Mouse (Mus musculus): ENCODE data around the gene Rnf111. TPM values are rescaled to one million over a fixed set of nuclear protein-coding genes. Genes with fewer than 3 reads are reported as not detected.

Rnf111 gene
- polyA plus RNA-seq, 1 experiment from 2014 or later, result 28.8 TPM

- H3K9ac ChIP-seq (replicated peaks), result no peak overlapping the region
- H3K4me3 ChIP-seq (replicated peaks), result no peak overlapping the region
- H3K27me3 ChIP-seq (replicated peaks), result no peaks in the 10 kb centered on the region
- 0 out of 2 replicates have a peak overlapping the region, but pooled peaks have one; percentile 13 for H3K4me2 ChIP-seq
- H3K36me3 ChIP-seq, result no peaks in the 10 kb centered on the region
- H3K27ac ChIP-seq (replicated peaks), result no peak overlapping the region
- peaks cover 7% of the 10 kb centered on the region for H3K4me1 ChIP-seq
- no peak for ATAC-seq (ENCODE audit: low FRiP score)
- WGBS, result 74% methylated on average over 12 of the region's 12 CpGs
- H3K9me3 ChIP-seq (replicated peaks), result no peaks in the 10 kb centered on the region
Measured at GRCm38 (mm10) chr9:70391660-70392562, 111.6 kb downstream of the Rnf111 start.

DNA sequence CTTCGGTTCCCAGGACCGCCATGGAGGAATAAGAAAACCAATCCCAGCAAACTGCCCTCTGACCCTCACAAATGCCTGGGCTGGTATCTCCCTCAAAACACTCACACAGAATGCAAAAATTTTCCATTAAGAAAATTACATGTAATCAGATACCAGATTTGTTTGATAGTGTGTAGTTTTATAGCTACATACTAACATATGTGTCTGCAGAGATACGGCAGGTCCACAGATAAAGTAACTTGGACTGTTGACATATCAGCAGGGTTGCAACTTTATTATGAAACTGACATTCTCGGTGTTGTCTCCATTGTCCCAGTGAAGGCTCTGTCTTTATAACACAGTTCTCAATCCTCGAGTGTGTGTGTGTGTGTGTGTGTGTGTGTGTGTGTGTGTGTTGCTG is 112.5 kb downstream of the Rnf111 start:
- H3K27me3 ChIP-seq (replicated peaks), result no peaks in the 10 kb centered on the region
- no peak overlapping the region for H3K27ac ChIP-seq (replicated peaks)
- H3K4me3 ChIP-seq (replicated peaks), result no peak overlapping the region
- H3K4me1 ChIP-seq, result peaks cover 7% of the 10 kb centered on the region
- no peak overlapping the region for H3K9ac ChIP-seq (replicated peaks)
- 89% methylated on average over 5 of the region's 5 CpGs for WGBS
- no peak for ATAC-seq (ENCODE audit: low FRiP score)
- H3K36me3 ChIP-seq, result no peaks in the 10 kb centered on the region
- no peak overlapping the region for H3K4me2 ChIP-seq
- H3K9me3 ChIP-seq (replicated peaks), result no peaks in the 10 kb centered on the region

- WGBS, result 91% methylated on average over 3 of the region's 3 CpGs
- H3K4me3 ChIP-seq (replicated peaks), result no peak overlapping the region
Measured at GRCm38 (mm10) chr9:70389548-70389947, 114.0 kb downstream of the Rnf111 start.

GRCm38 (mm10) chr9:70387410-70388119 is 116.0 kb downstream of the Rnf111 start:
- ATAC-seq (ENCODE audit: low FRiP score), result no peak
- Histone ChIP-seq H3K9ac (replicated peaks) (no peak overlapping the region), H3K4me1 (peaks cover 7% of the 10 kb centered on the region), H3K27me3 (replicated peaks) (no peaks in the 10 kb centered on the region), H3K4me3 (replicated peaks) (no peak overlapping the region), H3K4me2 (no peak overlapping the region), H3K27ac (replicated peaks) (no peak overlapping the region), H3K36me3 (no peaks in the 10 kb centered on the region), H3K9me3 (replicated peaks) (no peaks in the 10 kb centered on the region)
- 94% methylated on average over 4 of the region's 4 CpGs for WGBS

More at GRCm38 (mm10) chr9:70389548-70389947, 114.0 kb downstream of the Rnf111 start:
- Histone ChIP-seq H3K27ac (replicated peaks) (no peak overlapping the region), H3K4me2 (no peak overlapping the region), H3K27me3 (replicated peaks) (no peaks in the 10 kb centered on the region), H3K9me3 (replicated peaks) (no peaks in the 10 kb centered on the region), H3K9ac (replicated peaks) (no peak overlapping the region), H3K36me3 (no peaks in the 10 kb centered on the region), H3K4me1 (peaks cover 7% of the 10 kb centered on the region)
- no peak for ATAC-seq (ENCODE audit: low FRiP score)

DNA sequence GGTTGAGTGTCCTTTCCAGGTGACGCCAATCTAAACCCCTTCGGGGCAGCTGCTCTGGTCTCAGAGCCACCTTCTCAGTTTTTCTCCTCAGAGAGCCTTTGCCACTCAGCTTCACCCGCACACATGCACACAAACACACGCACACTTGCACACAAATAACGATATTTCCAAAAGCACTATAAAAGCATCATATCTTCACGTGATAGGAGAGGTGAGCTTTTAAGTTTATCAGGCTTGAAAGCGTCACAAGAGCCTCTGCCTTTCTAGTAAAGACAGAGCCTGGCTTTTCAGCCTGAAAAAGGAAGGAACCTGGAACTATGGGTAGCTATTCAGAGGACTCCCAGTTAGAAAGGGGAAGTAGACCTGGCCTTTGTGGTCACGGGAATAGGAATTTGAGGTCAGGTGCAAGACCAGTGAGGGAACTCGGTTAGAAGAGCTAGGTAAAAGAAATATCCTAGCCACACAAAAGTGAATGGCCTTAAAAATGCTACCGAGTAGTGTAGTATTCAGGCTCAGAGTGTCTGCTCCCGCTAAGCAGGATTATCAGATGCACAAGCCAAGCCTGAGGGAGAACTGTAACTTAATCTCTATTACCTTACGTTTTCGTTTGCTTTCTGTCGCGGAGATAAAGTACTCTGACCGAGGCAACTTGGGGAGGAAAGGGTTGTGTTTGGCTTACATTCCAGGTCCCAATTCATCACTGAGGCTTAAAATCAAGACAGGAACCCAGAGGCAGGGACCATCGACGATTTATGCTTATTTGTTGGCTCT is 118.4 kb downstream of the Rnf111 start:
- no peak for ATAC-seq (ENCODE audit: low FRiP score)
- H3K4me1 ChIP-seq, result no peaks in the 10 kb centered on the region
- H3K4me2 ChIP-seq, result no peak overlapping the region
- H3K36me3 ChIP-seq, result no peaks in the 10 kb centered on the region
- H3K9ac ChIP-seq (replicated peaks), result no peak overlapping the region
- no peaks in the 10 kb centered on the region for H3K9me3 ChIP-seq (replicated peaks)
- no peaks in the 10 kb centered on the region for H3K27me3 ChIP-seq (replicated peaks)
- no peak overlapping the region for H3K4me3 ChIP-seq (replicated peaks)
- H3K27ac ChIP-seq (replicated peaks), result no peak overlapping the region
- WGBS, result 90% methylated on average over 18 of the region's 18 CpGs

DNA sequence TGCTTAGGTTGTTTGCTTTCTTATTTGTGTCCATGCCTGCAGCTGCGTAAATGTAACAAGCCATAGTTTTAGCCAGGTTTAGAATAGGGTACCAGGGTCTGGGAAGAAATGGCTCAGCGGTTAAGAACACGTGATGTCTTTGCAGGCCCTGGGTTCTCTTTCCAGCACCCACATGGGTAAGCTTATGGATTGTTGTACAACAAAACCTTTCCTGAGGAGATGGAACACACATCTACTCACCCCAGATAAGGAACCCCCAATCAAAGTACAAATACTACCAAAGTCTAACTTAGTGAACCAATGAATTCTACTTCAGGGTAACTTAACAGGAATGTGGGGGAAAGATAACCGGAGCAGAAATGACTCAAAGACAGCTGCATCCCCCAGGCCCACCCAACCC is 119.0 kb downstream of the Rnf111 start:
- no peak for ATAC-seq (ENCODE audit: low FRiP score)
- Histone ChIP-seq H3K27ac (replicated peaks) (no peak overlapping the region), H3K36me3 (no peaks in the 10 kb centered on the region), H3K4me2 (no peak overlapping the region), H3K4me1 (no peaks in the 10 kb centered on the region), H3K9me3 (replicated peaks) (no peaks in the 10 kb centered on the region), H3K27me3 (replicated peaks) (no peaks in the 10 kb centered on the region), H3K4me3 (replicated peaks) (no peak overlapping the region), H3K9ac (replicated peaks) (no peak overlapping the region)
- 98% methylated on average over 4 of the region's 4 CpGs for WGBS

DNA sequence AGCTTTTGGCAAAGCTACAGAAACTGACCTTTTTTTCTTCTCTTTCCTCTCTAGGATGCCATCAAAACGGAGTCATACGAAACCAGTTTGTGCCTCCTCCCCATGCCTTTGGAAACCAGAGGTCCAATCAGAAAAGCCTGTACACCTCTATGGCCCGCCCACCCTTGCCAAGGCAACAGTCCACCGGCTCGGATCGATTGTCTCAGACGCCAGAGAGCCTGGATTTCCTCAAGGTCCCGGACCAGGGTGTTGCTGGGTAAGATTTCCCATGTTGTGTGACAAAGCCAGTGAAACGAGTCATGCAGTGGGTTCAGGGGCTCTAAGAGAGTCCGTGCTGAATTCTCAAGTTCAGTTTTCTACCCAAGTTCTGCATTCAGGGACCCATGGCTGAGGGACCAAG is 119.8 kb downstream of the Rnf111 start:
- H3K9me3 ChIP-seq (replicated peaks), result no peaks in the 10 kb centered on the region
- H3K36me3 ChIP-seq, result no peaks in the 10 kb centered on the region
- no peak overlapping the region for H3K4me3 ChIP-seq (replicated peaks)
- no peak for ATAC-seq (ENCODE audit: low FRiP score)
- H3K27me3 ChIP-seq (replicated peaks), result no peaks in the 10 kb centered on the region
- WGBS, result 78% methylated on average over 10 of the region's 10 CpGs
- H3K9ac ChIP-seq (replicated peaks), result no peak overlapping the region
- no peak overlapping the region for H3K27ac ChIP-seq (replicated peaks)
- H3K4me2 ChIP-seq, result no peak overlapping the region
- no peaks in the 10 kb centered on the region for H3K4me1 ChIP-seq

DNA sequence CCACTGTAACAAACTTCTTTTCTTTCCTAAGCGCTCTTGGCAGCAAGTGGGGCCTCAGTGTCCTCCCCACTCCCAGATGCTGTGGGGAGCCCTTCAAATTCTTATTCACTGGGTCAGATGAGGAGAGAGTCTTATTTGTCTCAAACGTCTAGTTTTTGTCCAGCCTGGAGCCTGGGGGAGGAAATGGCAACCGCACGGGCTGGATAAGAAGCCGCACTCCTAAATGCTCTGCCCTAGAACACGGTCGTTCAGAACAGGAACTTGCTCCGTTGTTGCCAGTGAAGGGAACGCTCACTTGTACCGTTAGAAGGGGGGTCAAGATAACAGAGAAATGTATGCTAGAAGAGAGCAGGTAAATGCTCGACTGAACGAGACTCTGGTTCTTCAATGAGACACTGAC is 121.4 kb downstream of the Rnf111 start:
- Histone ChIP-seq H3K27ac (replicated peaks) (no peak overlapping the region), H3K4me3 (replicated peaks) (no peak overlapping the region), H3K4me1 (no peaks in the 10 kb centered on the region), H3K9me3 (replicated peaks) (no peaks in the 10 kb centered on the region), H3K9ac (replicated peaks) (no peak overlapping the region), H3K4me2 (no peak overlapping the region), H3K36me3 (no peaks in the 10 kb centered on the region), H3K27me3 (replicated peaks) (no peaks in the 10 kb centered on the region)
- no peak for ATAC-seq (ENCODE audit: low FRiP score)
- 84% methylated on average over 12 of the region's 12 CpGs for WGBS

GRCm38 (mm10) chr9:70379502-70380467 is 123.7 kb downstream of the Rnf111 start:
- Histone ChIP-seq H3K4me3 (replicated peaks) (no peak overlapping the region), H3K4me1 (no peaks in the 10 kb centered on the region), H3K36me3 (no peaks in the 10 kb centered on the region), H3K4me2 (no peak overlapping the region), H3K27me3 (replicated peaks) (no peaks in the 10 kb centered on the region), H3K9ac (replicated peaks) (no peak overlapping the region), H3K27ac (replicated peaks) (no peak overlapping the region), H3K9me3 (replicated peaks) (no peaks in the 10 kb centered on the region)
- WGBS, result 86% methylated on average over 7 of the region's 7 CpGs
- ATAC-seq (ENCODE audit: low FRiP score), result no peak
